Mouse (Mus musculus): ENCODE results near the gene Pxt1. TPM values are rescaled to one million over a fixed set of nuclear protein-coding genes. Genes with fewer than 3 reads are reported as not detected.
A peak's percentile ranks its signal among the peaks of the same experiment; 100 is the strongest.

Gene Pxt1
- polyA plus RNA-seq, 1 experiment from 2014 or later: not detected

DNA sequence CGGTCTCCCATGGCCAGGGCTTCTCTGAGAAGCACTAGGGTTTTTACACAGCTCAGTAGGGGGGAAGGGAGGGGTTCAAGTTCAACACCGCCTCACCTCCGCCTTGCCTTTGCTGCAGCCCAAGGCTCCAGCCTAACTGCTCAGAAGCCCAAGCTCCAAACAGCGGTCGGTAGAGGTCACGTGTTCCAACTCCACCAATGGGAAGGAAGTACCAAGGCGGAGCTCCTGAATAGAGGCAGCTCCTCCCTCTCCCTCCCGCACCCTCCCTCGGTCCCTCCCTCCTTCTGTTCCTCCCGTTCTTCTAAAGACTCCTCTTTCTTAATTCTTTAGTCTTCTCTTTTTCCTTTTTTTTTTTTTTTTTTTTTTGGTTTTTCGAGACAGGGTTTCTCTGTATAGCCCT, 1.5 kb downstream of the Pxt1 start:
- Histone ChIP-seq H3K27me3 (no peaks in the 10 kb centered on the region; the same call in 1 of the 2 replicates), H3K36me3 (replicated peaks) (no peaks in the 10 kb centered on the region), H3K27ac (no peak overlapping the region), H3K4me2 (no peak overlapping the region), H3K9ac (no peak overlapping the region), H3K4me1 (no peaks in the 10 kb centered on the region), H3K9me3 (0 out of 2 replicates have a peak, but pooled peaks cover under 1% of the 10 kb centered on the region), H3K4me3 (replicated peaks) (no peak overlapping the region)
- no peak for ATAC-seq (ENCODE audit: low FRiP score)
- WGBS: 83% methylated on average over 10 of the region's 11 CpGs

DNA sequence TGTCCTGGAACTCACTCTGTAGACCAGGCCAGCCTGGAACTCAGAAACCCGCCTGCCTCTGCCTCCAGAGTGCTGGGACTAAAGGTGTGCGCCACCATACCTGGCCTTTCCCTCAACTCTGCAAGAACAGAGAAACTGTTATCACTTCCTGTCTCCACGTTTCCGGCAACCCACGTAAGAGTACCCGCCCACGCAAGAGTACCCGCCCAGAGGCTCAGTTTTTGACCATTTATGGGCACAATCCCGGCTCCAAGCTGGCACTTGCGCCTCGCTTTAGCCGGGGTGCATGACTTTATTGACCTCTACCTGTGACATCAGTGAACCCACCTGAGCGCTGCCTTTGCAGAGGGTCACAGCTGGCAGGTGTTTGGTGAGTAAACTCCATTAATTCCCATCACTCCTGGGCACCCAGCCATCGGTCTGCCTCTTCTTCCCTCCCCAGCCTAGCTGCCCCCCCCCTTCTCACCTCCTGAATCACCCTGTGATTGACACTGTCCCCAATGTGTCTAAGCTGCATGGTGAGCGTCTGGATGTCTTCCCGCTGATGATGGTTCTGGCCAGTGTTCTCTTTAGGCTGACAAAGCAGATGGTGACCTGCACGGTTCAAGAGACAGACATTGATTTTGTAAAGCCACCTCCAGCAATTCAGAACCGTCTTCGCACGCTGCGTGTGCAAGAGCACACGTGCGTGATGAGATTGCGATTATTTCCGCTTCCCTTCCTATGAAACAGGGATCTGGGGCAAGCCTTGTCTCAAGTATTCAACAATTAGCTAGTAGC, 2.7 kb downstream of the Pxt1 start:
- no peak overlapping the region for H3K27ac ChIP-seq
- no peaks in the 10 kb centered on the region; the same call in 1 of the 2 replicates for H3K27me3 ChIP-seq
- ATAC-seq (ENCODE audit: low FRiP score): no peak
- H3K36me3 ChIP-seq (replicated peaks): no peaks in the 10 kb centered on the region
- no peaks in the 10 kb centered on the region for H3K4me1 ChIP-seq
- no peak overlapping the region for H3K4me2 ChIP-seq
- H3K9me3 ChIP-seq: no peaks in the 10 kb centered on the region
- WGBS: 92% methylated on average over 25 of the region's 25 CpGs
- H3K9ac ChIP-seq: no peak overlapping the region
- H3K4me3 ChIP-seq (replicated peaks): no peak overlapping the region

- H3K36me3 ChIP-seq (replicated peaks): no peaks in the 10 kb centered on the region
- H3K4me3 ChIP-seq (replicated peaks): no peak overlapping the region
- H3K4me1 ChIP-seq: no peaks in the 10 kb centered on the region
- no peaks in the 10 kb centered on the region for H3K9me3 ChIP-seq
- H3K27me3 ChIP-seq: no peaks in the 10 kb centered on the region
- no peak overlapping the region for H3K9ac ChIP-seq
- no peak overlapping the region for H3K4me2 ChIP-seq
- H3K27ac ChIP-seq: no peak overlapping the region
- WGBS: 80% methylated on average over 10 of the region's 10 CpGs
- ATAC-seq (ENCODE audit: low FRiP score): no peak
These were observed 6.9 kb downstream of the Pxt1 start for GRCm38 (mm10) chr17:28936622-28937345.

- no peak for ATAC-seq (ENCODE audit: low FRiP score)
- no peak overlapping the region for H3K27ac ChIP-seq
These were observed 7.5 kb downstream of the Pxt1 start for GRCm38 (mm10) chr17:28936133-28936532.

GRCm38 (mm10) chr17:28934120-28934916, 9.3 kb downstream of the Pxt1 start:
- Histone ChIP-seq H3K36me3 (replicated peaks) (no peaks in the 10 kb centered on the region), H3K9me3 (no peaks in the 10 kb centered on the region), H3K4me3 (replicated peaks) (no peak overlapping the region), H3K27me3 (no peaks in the 10 kb centered on the region), H3K4me1 (peaks cover 10% of the 10 kb centered on the region), H3K9ac (no peak overlapping the region), H3K27ac (no peak overlapping the region), H3K4me2 (no peak overlapping the region)
- no peak for ATAC-seq (ENCODE audit: low FRiP score)
- WGBS: 80% methylated on average over 19 of the region's 19 CpGs

More at GRCm38 (mm10) chr17:28936133-28936532, 7.5 kb downstream of the Pxt1 start:
- Histone ChIP-seq H3K9ac (no peak overlapping the region), H3K4me2 (no peak overlapping the region), H3K4me3 (replicated peaks) (no peak overlapping the region), H3K36me3 (replicated peaks) (no peaks in the 10 kb centered on the region), H3K4me1 (no peaks in the 10 kb centered on the region), H3K27me3 (no peaks in the 10 kb centered on the region), H3K9me3 (no peaks in the 10 kb centered on the region)
- WGBS: 89% methylated on average over 7 of the region's 7 CpGs

GRCm38 (mm10) chr17:28932274-28932673, 11.4 kb downstream of the Pxt1 start:
- ATAC-seq (ENCODE audit: low FRiP score): no peak
- Histone ChIP-seq H3K36me3 (replicated peaks) (no peaks in the 10 kb centered on the region), H3K9me3 (no peaks in the 10 kb centered on the region), H3K4me2 (no peak overlapping the region), H3K27me3 (no peaks in the 10 kb centered on the region), H3K4me1 (peaks cover 10% of the 10 kb centered on the region), H3K27ac (no peak overlapping the region), H3K4me3 (replicated peaks) (no peak overlapping the region), H3K9ac (no peak overlapping the region)
- WGBS: 90% methylated on average over 4 of the region's 4 CpGs

DNA sequence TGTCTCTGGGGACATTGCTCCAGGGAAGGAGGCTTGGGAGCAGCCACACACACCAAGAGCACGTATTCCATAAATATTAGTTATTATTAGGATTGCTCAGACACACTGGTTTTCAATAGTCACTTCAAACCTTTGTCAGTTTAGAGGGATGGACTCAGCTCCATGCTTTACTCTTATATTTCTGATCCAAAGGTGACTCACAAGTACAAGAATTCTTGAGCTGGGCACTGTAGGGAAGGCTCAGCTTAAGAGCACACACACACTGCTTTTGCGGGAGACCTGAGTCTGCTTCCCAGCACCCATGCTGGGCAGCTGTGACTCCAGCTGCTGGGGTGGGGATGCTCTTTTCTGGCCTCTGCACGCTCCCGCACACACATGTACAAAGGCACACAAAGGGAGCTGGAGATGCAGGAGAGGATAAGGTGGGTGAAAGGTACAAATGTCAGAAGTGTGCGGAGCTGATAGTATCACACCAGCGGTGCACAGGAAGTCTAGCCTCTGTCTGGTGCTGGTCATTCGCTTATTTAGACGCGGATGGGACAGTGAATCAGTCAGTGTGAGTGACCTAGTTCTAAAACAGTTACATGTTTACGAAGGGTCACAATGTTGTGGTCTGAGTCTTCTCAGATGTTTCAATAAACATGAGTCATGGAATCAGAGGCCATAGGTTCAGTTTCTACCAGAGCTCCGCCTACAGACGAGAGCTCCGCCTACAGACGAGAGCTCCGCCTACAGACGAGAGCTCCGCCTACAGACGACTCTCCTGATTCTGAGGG, 12.0 kb downstream of the Pxt1 start:
- Histone ChIP-seq H3K4me2 (no peak overlapping the region), H3K4me1 (peaks cover 10% of the 10 kb centered on the region), H3K27ac (0 out of 2 replicates have a peak overlapping the region, but pooled peaks have one; percentile 5), H3K36me3 (replicated peaks) (no peaks in the 10 kb centered on the region), H3K27me3 (no peaks in the 10 kb centered on the region), H3K9ac (no peak overlapping the region), H3K9me3 (no peaks in the 10 kb centered on the region), H3K4me3 (replicated peaks) (no peak overlapping the region)
- 94% methylated on average over 18 of the region's 18 CpGs for WGBS
- ATAC-seq (ENCODE audit: low FRiP score): no peak

GRCm38 (mm10) chr17:28930392-28931074, 13.1 kb downstream of the Pxt1 start:
- Histone ChIP-seq H3K9me3 (no peaks in the 10 kb centered on the region), H3K4me3 (replicated peaks) (no peak overlapping the region), H3K9ac (no peak overlapping the region), H3K27ac (peak overlapping the region; percentile 81), H3K36me3 (replicated peaks) (no peaks in the 10 kb centered on the region), H3K4me1 (peaks cover 10% of the 10 kb centered on the region), H3K4me2 (peak overlapping the region; percentile 19), H3K27me3 (no peaks in the 10 kb centered on the region)
- 38% methylated on average over 14 of the region's 14 CpGs for WGBS
- peak; percentile 60; the same call in 1 of the 2 replicates for ATAC-seq (ENCODE audit: low FRiP score)

GRCm38 (mm10) chr17:28929369-28929768, 14.3 kb downstream of the Pxt1 start:
- no peak for ATAC-seq (ENCODE audit: low FRiP score)
- no peaks in the 10 kb centered on the region for H3K36me3 ChIP-seq (replicated peaks)

GRCm38 (mm10) chr17:28928004-28928403, 15.6 kb downstream of the Pxt1 start:
- 92% methylated on average over 9 of the region's 9 CpGs for WGBS
- no peak overlapping the region for H3K9ac ChIP-seq
- ATAC-seq (ENCODE audit: low FRiP score): no peak

More at GRCm38 (mm10) chr17:28929369-28929768, 14.3 kb downstream of the Pxt1 start:
- no peak overlapping the region for H3K9ac ChIP-seq
- H3K4me1 ChIP-seq: peaks cover 10% of the 10 kb centered on the region
- no peak overlapping the region for H3K4me2 ChIP-seq
- no peaks in the 10 kb centered on the region for H3K9me3 ChIP-seq
- no peak overlapping the region for H3K4me3 ChIP-seq (replicated peaks)
- no peak overlapping the region for H3K27ac ChIP-seq
- peaks cover 4% of the 10 kb centered on the region; the same call in 1 of the 2 replicates for H3K27me3 ChIP-seq
- WGBS: 95% methylated on average over 4 of the region's 4 CpGs

More at GRCm38 (mm10) chr17:28928004-28928403, 15.6 kb downstream of the Pxt1 start:
- Histone ChIP-seq H3K4me2 (no peak overlapping the region), H3K27me3 (peaks cover 4% of the 10 kb centered on the region; the same call in 1 of the 2 replicates), H3K9me3 (no peaks in the 10 kb centered on the region), H3K36me3 (replicated peaks) (no peaks in the 10 kb centered on the region), H3K4me1 (peaks cover 13% of the 10 kb centered on the region), H3K4me3 (replicated peaks) (no peak overlapping the region), H3K27ac (no peak overlapping the region)
